In the genomic region with DNA sequence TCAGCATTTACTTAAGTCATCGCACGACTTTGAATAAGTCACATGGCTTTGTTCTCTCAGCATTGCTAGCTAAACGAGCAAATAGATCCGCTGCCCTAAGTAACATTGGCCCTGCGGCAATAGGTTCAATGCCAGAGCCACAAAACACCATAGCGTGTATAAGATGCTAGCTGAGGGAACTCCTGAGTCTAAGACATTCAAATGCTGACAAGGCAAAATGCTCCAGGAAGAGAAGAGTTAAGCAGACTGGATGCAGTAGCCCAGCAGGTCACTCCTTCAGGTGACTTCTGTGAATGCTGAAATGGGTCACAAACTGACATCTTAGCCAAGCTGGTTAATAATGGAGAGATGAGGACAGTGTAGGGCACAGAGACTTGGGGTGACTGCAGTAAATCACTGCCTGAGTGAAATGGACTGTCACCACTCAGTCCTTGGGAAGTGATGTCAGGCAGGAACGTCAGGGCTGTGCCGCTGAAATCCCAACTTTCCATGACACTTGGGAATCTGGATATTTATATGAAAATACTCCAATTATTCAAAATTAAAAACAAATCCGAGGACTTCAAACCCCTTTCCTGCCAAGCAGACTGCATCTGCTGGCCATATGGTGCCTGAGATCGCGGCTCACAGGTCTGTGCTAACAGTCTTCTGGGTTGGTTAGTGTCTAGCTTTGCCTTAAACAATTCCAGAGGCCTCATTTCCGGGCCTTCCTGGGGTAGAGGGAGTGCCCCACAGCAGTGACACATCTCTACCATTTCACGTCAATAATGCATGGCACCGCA, we compare ENCODE assay signal across 12 mouse cellular contexts.
DNase-seq lines count a peak whose midpoint lies in the region; ATAC-seq and TF ChIP-seq lines count a peak whose summit lies in the region.
"Had no signal": no experiment of that assay in that cellular context is flagged by ENCODE, and none has a peak within 500 bp of the region (broad histone marks: within the 10 kb centered on the region; RNA-seq: fewer than 3 reads in every experiment).

No protein-coding gene starts in this region.

- no peaks in the 10 kb centered on the region for H3K36me3 ChIP-seq in forebrain, embryonic 12.5 days (replicated peaks)
- H3K36me3 ChIP-seq in limb, embryonic 13.5 days = no peaks in the 10 kb centered on the region

- no peak overlapping the region for H3K9ac ChIP-seq in forebrain, embryonic 12.5 days
- H3K9ac ChIP-seq in limb, embryonic 13.5 days = no peak overlapping the region

- H3K9me3 ChIP-seq in forebrain, embryonic 12.5 days = no peaks in the 10 kb centered on the region
- no peaks in the 10 kb centered on the region for H3K9me3 ChIP-seq in limb, embryonic 13.5 days

- H3K4me2 ChIP-seq in forebrain, embryonic 12.5 days = no peak overlapping the region
- peak overlapping the region; percentile 31 for H3K4me2 ChIP-seq in limb, embryonic 13.5 days (replicated peaks)
- H3K4me2 ChIP-seq: heart, embryonic 11.5 days had no signal

- H3K4me1 ChIP-seq in forebrain, embryonic 12.5 days = peaks cover 34% of the 10 kb centered on the region
- peaks cover 73% of the 10 kb centered on the region for H3K4me1 ChIP-seq in limb, embryonic 13.5 days

- peak; percentile 47 to 57 for DNase-seq in layer of hippocampus, adult 2 months (ENCODE audit: low spot score in 2 of 2)
- DNase-seq in layer of hippocampus, postnatal 10 days (ENCODE audit: low spot score in 2 of 2) = no peak
- peak; percentile 68 for DNase-seq in cerebellum, adult 9-10 months
- DNase-seq in lung, postnatal 36 days = no peak
- no peak for DNase-seq in liver
- DNase-seq: kidney, adult 9 months; lung, adult 18-20 months had no signal

- no peaks in the 10 kb centered on the region for H3K27me3 ChIP-seq in forebrain, embryonic 12.5 days
- no peaks in the 10 kb centered on the region for H3K27me3 ChIP-seq in limb, embryonic 13.5 days

- peak overlapping the region; percentile 84; the same call in 1 of the 2 replicates for H3K27ac ChIP-seq in layer of hippocampus, adult 2 months
- H3K27ac ChIP-seq in forebrain, embryonic 12.5 days = peak overlapping the region; percentile 74
- peak overlapping the region; percentile 82 for H3K27ac ChIP-seq in limb, embryonic 13.5 days

- TF ChIP-seq CTCF in layer of hippocampus, adult 2 months (conservative IDR thresholded peaks at IDR 0.05) = no peak

- 68% methylated on average over 14 of the region's 14 CpGs for WGBS in forebrain, embryonic 12.5 days
- WGBS in limb, embryonic 13.5 days = 30% methylated on average over 14 of the region's 14 CpGs

- no peak overlapping the region for H3K4me3 ChIP-seq in layer of hippocampus, adult 2 months
- no peak overlapping the region for H3K4me3 ChIP-seq in forebrain, embryonic 12.5 days (replicated peaks)
- no peak overlapping the region for H3K4me3 ChIP-seq in limb, embryonic 13.5 days
- H3K4me3 ChIP-seq: erythroblast, embryonic 14.5 days had no signal

- no peak; the same call in 1 of the 2 replicates for ATAC-seq in forebrain, embryonic 12.5 days (ENCODE audit: low FRiP score)
- peak; percentile 78 for ATAC-seq in limb, embryonic 13.5 days (ENCODE audit: low FRiP score, low read depth)
- no peak for ATAC-seq in megakaryocyte, adult 5-6 weeks (ENCODE audit: poor library complexity, severe bottlenecking)

Comparison
In these comparisons a context has a peak if more than half of its experiments do, and no peak if none do; other contexts are left out.
1. DNase-seq: peak in layer of hippocampus, adult 2 months (2 of 2) and cerebellum, adult 9-10 months (single experiment); none in layer of hippocampus, postnatal 10 days (0 of 2), lung, postnatal 36 days (single experiment) and liver (single experiment).
2. Peak in every context shown above with its lines, with median percentiles within 50 percentile points of each other: H3K27ac ChIP-seq.